8 mouse cellular contexts compared by ENCODE assay signal in the genomic region with DNA sequence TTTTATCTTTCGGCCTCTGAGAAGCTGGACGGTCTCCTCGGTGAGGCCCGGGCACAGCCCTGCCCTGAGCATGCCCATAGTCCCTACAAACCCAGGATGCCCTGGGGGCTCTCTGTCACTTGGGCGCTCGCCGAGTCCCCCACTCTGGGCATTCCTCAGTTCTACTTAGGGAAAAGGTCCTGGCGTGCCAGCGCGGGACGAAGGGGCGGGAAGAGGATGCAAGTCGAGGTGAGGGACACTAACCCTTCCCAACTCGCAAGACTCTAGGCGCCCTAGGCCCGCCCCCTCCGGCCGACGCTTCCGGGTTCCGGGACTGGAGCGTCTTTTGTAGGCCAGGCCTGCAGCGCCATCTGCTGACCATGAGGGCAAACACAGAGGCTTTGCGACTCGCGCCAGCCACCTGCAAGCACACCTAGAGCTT. TPM values are rescaled to one million over a fixed set of nuclear protein-coding genes. Genes with fewer than 3 reads are reported as not detected.
A peak's percentile ranks its signal among the peaks of the same experiment; 100 is the strongest.
DNase-seq lines count a peak whose midpoint lies in the region; ATAC-seq lines count a peak whose summit lies in the region.

Gene Rad51d, minus strand, starts transcription at position 273 of the 421 bp plus-strand sequence.

- H3K27ac ChIP-seq in hindbrain, embryonic 11.5 days (ENCODE audit: low read depth, low read length): no peak within 1 kb of the TSS

- H3K27me3 ChIP-seq in hindbrain, embryonic 11.5 days (ENCODE audit: control insufficient read depth, insufficient read depth, low read length): no peaks in the 10 kb centered on the region

- H3K9ac ChIP-seq in hindbrain, embryonic 11.5 days (ENCODE audit: low read depth, low read length): peak within 1 kb of the TSS; percentile 76

- H3K4me2 ChIP-seq in hindbrain, embryonic 11.5 days (replicated peaks; ENCODE audit: low read depth, low read length): peak within 1 kb of the TSS; percentile 89

- peak; percentile 95 for DNase-seq in MN1 (ENCODE audit: low spot score)
- DNase-seq in cerebellum, adult 9-10 months: peak; percentile 95
- peak; percentile 82 to 96 for DNase-seq in frontal cortex, adult 2 months (ENCODE audit: extremely low spot score in 1 of 2, low spot score in 1 of 2)
- DNase-seq in hindbrain, embryonic 11.5 days (ENCODE audit: low spot score): peak; percentile 97
- peak; percentile 91 to 94 for DNase-seq in layer of hippocampus, postnatal 10 days (ENCODE audit: low spot score in 2 of 2)
- DNase-seq in lung, postnatal 10 days: peak; percentile 96
- peak; percentile 94 for DNase-seq in ovary, postnatal 36 days (ENCODE audit: low spot score)
- peak; percentile 97 for DNase-seq in thymus, postnatal 25 days

- no peaks in the 10 kb centered on the region for H3K9me3 ChIP-seq in hindbrain, embryonic 11.5 days (ENCODE audit: control insufficient read depth, low read length)

- ATAC-seq in hindbrain, embryonic 11.5 days (ENCODE audit: low FRiP score): peak; percentile 83

- H3K36me3 ChIP-seq in hindbrain, embryonic 11.5 days (ENCODE audit: control insufficient read depth, insufficient read depth, low read length): no peaks in the 10 kb centered on the region

- H3K4me3 ChIP-seq in hindbrain, embryonic 11.5 days (ENCODE audit: low read depth, low read length): peak within 1 kb of the TSS; percentile 70

- peaks cover 5% of the 10 kb centered on the region; the same call in 1 of the 2 replicates for H3K4me1 ChIP-seq in hindbrain, embryonic 11.5 days (replicated peaks; ENCODE audit: control insufficient read depth, insufficient read depth, low read length)

- WGBS in hindbrain, embryonic 11.5 days: under 1% methylated on average over 25 of the region's 26 CpGs

RNA-seq across cellular contexts. Expression of gene Rad51d, which starts in this region (rescaled TPM):
- polyA plus RNA-seq in frontal cortex, adult 2 months (2012; rRNA removed): 12.9 TPM in 2 replicates
- polyA plus RNA-seq in hindbrain, embryonic 11.5 days (2014; fragmentation: Nextera tagmentation; extraction: Ambion mirVana): 14.6 and 15.7 TPM in 2 replicates
- total RNA-seq in layer of hippocampus, postnatal 10 days (2021): 1 to 10 TPM; 9.7 TPM
